Mouse (Mus musculus) brain, embryonic 14.5 days (tissue): Measurements from ENCODE around the gene Acvrl1.

ENCODE experiments used
- CTCF ChIP-seq: fragments of 200-500 bp; IDR thresholded peaks from 2 replicates; pipeline ENCODE4 v1.5.1; 2012; ENCODE audit warnings: inconsistent platforms, mild to moderate bottlenecking, moderate library complexity, borderline replicate concordance; ENCODE audit not compliant: insufficient read depth, insufficient read length; ENCODE audit errors: extremely low read depth
- POLR2A ChIP-seq: fragments of 200-500 bp; IDR thresholded peaks from 2 replicates; pipeline ENCODE4 v1.6.1; 2012; ENCODE audit warnings: mild to moderate bottlenecking, inconsistent platforms, borderline replicate concordance; ENCODE audit not compliant: poor library complexity, insufficient read depth, insufficient read length, severe bottlenecking; ENCODE audit errors: extremely low read depth

DNA sequence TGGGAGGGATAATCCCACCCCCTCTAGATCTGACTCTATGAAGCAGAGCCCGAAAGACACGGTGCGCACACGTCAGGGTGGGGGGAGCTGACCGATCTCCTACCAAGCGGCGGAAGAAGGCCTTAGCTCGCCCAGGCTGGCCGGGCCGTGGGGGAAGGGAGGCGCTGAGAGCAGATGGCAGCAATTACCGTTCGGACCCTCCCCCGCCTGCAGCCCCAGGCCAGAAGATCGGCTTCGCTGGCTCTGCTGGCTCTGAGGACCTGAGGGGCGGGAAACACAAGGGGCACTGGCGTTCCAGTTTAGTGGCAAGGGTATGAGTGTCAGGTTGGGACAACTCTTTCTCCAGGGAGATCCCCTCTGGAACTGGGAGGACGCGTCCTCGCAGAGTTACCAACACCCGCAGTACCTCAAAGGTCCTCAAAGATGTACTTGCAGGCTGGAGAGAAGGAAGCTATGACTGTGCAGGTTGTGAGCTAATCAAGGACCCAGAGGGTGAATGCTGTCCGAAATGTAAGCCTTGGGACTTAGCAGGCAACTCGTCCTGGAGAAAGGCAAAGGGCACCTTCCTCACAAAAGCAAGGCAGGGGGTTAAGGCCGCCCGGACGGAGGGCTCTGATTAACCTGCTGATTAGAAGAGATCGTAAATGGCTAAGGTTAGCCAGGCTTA lies 30.2 kb upstream of the Acvrl1 start:
- TF ChIP-seq POLR2A (no peak), CTCF (no peak)
